Comparison of ENCODE assay signal across 19 mouse cellular contexts in genomic region chr4:150229747-150230390, GRCm38 (mm10). TPM values are rescaled to one million over a fixed set of nuclear protein-coding genes. Genes with fewer than 3 reads are reported as not detected.
DNase-seq lines count a peak whose midpoint lies in the region; ATAC-seq and TF ChIP-seq lines count a peak whose summit lies in the region.
"Had no signal": no experiment of that assay in that cellular context is flagged by ENCODE, and none has a peak within 500 bp of the region (broad histone marks: within the 10 kb centered on the region; RNA-seq: fewer than 3 reads in every experiment).

No protein-coding gene starts in this region.

- peak overlapping the region; percentile 24 for H3K27ac ChIP-seq in heart, embryonic 15.5 days
- peak overlapping the region; percentile 55; the same call in 1 of the 2 replicates for H3K27ac ChIP-seq in kidney, postnatal 0 days
- H3K27ac ChIP-seq in ES-Bruce4 (ENCODE audit: insufficient read depth, low read length) = peak overlapping the region; percentile 59
- 0 out of 2 replicates have a peak overlapping the region, but pooled peaks have one; percentile 41 for H3K27ac ChIP-seq in embryonic facial prominence, embryonic 12.5 days
- H3K27ac ChIP-seq: embryonic facial prominence, embryonic 13.5 days had no signal

- no peak for ATAC-seq in heart, embryonic 15.5 days (replicated peaks; ENCODE audit: insufficient number of reproducible peaks, insufficient read depth, low FRiP score, low read depth)
- ATAC-seq in kidney, postnatal 0 days (replicated peaks; ENCODE audit: low FRiP score, low read depth) = no peak
- no peak for ATAC-seq in embryonic facial prominence, embryonic 12.5 days (ENCODE audit: insufficient number of reproducible peaks, insufficient read depth, low FRiP score, low TSS enrichment)

- H3K9ac ChIP-seq in heart, embryonic 15.5 days = no peak overlapping the region
- H3K9ac ChIP-seq in kidney, postnatal 0 days (ENCODE audit: low read depth, low read length) = no peak overlapping the region
- H3K9ac ChIP-seq in ES-Bruce4 (ENCODE audit: low read depth, poor library complexity, severe bottlenecking) = no peak overlapping the region
- H3K9ac ChIP-seq in embryonic facial prominence, embryonic 12.5 days = no peak overlapping the region
- H3K9ac ChIP-seq: embryonic facial prominence, embryonic 13.5 days had no signal

- no peaks in the 10 kb centered on the region for H3K36me3 ChIP-seq in heart, embryonic 15.5 days
- H3K36me3 ChIP-seq in kidney, postnatal 0 days (ENCODE audit: insufficient read depth, low read length) = no peaks in the 10 kb centered on the region
- no peaks in the 10 kb centered on the region for H3K36me3 ChIP-seq in ES-Bruce4 (ENCODE audit: control insufficient read depth, insufficient read depth, low read length, poor library complexity, severe bottlenecking)
- H3K36me3 ChIP-seq in embryonic facial prominence, embryonic 12.5 days = no peaks in the 10 kb centered on the region
- H3K36me3 ChIP-seq: embryonic facial prominence, embryonic 13.5 days; limb, embryonic 13.5 days had no signal

- H3K27me3 ChIP-seq in heart, embryonic 15.5 days = no peaks in the 10 kb centered on the region
- no peaks in the 10 kb centered on the region for H3K27me3 ChIP-seq in kidney, postnatal 0 days (ENCODE audit: insufficient read depth, low read length)
- H3K27me3 ChIP-seq in ES-Bruce4 (ENCODE audit: control insufficient read depth, insufficient read depth, low read length, poor library complexity, severe bottlenecking) = no peaks in the 10 kb centered on the region
- H3K27me3 ChIP-seq in embryonic facial prominence, embryonic 12.5 days = no peaks in the 10 kb centered on the region
- H3K27me3 ChIP-seq: embryonic facial prominence, embryonic 13.5 days; limb, embryonic 13.5 days had no signal

- DNase-seq in heart, postnatal 36 days = no peak
- no peak for DNase-seq in kidney, postnatal 0 days (ENCODE audit: low spot score)
- no peak for DNase-seq in kidney, adult 9 months
- DNase-seq in urinary bladder, postnatal 10 days (ENCODE audit: low spot score) = no peak
- DNase-seq: adrenal gland, adult 8-10 months; cerebellum, adult 18-20 months; lung, adult 2 months; thymus, adult 18-20 months had no signal

- TF ChIP-seq EP300 in ES-Bruce4 (IDR thresholded peaks at IDR 0.05; ENCODE audit: insufficient read depth, low read depth, low read length) = peak; percentile 69

- intact Hi-C loops in heart, postnatal 36 days (cut with DNase I) = no loop called here

- no peak overlapping the region for H3K4me2 ChIP-seq in heart, embryonic 15.5 days
- H3K4me2 ChIP-seq in kidney, postnatal 0 days (ENCODE audit: low read length) = no peak overlapping the region
- H3K4me2 ChIP-seq in embryonic facial prominence, embryonic 12.5 days (replicated peaks) = no peak overlapping the region
- H3K4me2 ChIP-seq: embryonic facial prominence, embryonic 13.5 days; limb, embryonic 13.5 days had no signal

- WGBS in heart, embryonic 15.5 days = 47% methylated on average over 7 of the region's 15 CpGs
- WGBS in kidney, postnatal 0 days = 22% methylated on average over 13 of the region's 15 CpGs
- 39% methylated on average over 6 of the region's 15 CpGs for WGBS in embryonic facial prominence, embryonic 12.5 days

- no peak overlapping the region for H3K4me3 ChIP-seq in heart, embryonic 15.5 days
- no peak overlapping the region for H3K4me3 ChIP-seq in kidney, postnatal 0 days (replicated peaks; ENCODE audit: low read depth, low read length)
- H3K4me3 ChIP-seq in ES-Bruce4 (ENCODE audit: low read depth, low read length) = no peak overlapping the region
- no peak overlapping the region for H3K4me3 ChIP-seq in embryonic facial prominence, embryonic 12.5 days
- H3K4me3 ChIP-seq: embryonic facial prominence, embryonic 13.5 days; limb, embryonic 13.5 days had no signal

- no peak for TF ChIP-seq CTCF in kidney, postnatal 0 days (IDR thresholded peaks at IDR 0.05; ENCODE audit: low read depth)
- no peak for TF ChIP-seq CTCF in ES-Bruce4 (IDR thresholded peaks at IDR 0.05; ENCODE audit: low read depth, low read length)

- H3K9me3 ChIP-seq in heart, embryonic 15.5 days (replicated peaks) = no peaks in the 10 kb centered on the region
- no peaks in the 10 kb centered on the region for H3K9me3 ChIP-seq in kidney, postnatal 0 days (replicated peaks; ENCODE audit: low read length)
- no peaks in the 10 kb centered on the region for H3K9me3 ChIP-seq in ES-Bruce4 (replicated peaks; ENCODE audit: control insufficient read depth, insufficient read depth, low read length, poor library complexity, severe bottlenecking)
- no peaks in the 10 kb centered on the region for H3K9me3 ChIP-seq in embryonic facial prominence, embryonic 12.5 days
- H3K9me3 ChIP-seq: embryonic facial prominence, embryonic 13.5 days; limb, embryonic 13.5 days had no signal

- no peak for TF ChIP-seq POLR2A in ES-Bruce4 (IDR thresholded peaks at IDR 0.05; ENCODE audit: insufficient read depth, low read length)

- peaks cover 50% of the 10 kb centered on the region for H3K4me1 ChIP-seq in heart, embryonic 15.5 days (replicated peaks)
- 0 out of 2 replicates have a peak, but pooled peaks cover 9% of the 10 kb centered on the region for H3K4me1 ChIP-seq in kidney, postnatal 0 days (replicated peaks; ENCODE audit: insufficient read depth, low read length)
- peaks cover 14% of the 10 kb centered on the region for H3K4me1 ChIP-seq in ES-Bruce4 (ENCODE audit: control insufficient read depth, insufficient read depth, low read length)
- H3K4me1 ChIP-seq in embryonic facial prominence, embryonic 12.5 days = peaks cover 27% of the 10 kb centered on the region

RNA-seq across cellular contexts. Expression of gene Eno1, which starts 6.7 kb away (rescaled TPM):
- polyA plus RNA-seq in heart, embryonic 15.5 days (2015; fragmentation: Nextera tagmentation; extraction: Ambion mirVana) = 1,686 and 1,690 TPM in 2 replicates
- total RNA-seq in heart, postnatal 36 days (2021) = 100 to 1,000 TPM; 106 to 108 TPM
- 1,062 and 1,157 TPM in 2 replicates for polyA plus RNA-seq in kidney, postnatal 0 days (2015; fragmentation: Nextera tagmentation; extraction: Ambion mirVana)
- 1,323 and 1,403 TPM in 2 replicates for polyA plus RNA-seq in ES-Bruce4 (2011; ENCODE audit: insufficient read depth, insufficient read length, low read depth, missing spikeins)
- polyA plus RNA-seq in embryonic facial prominence, embryonic 12.5 days (2016; fragmentation: Nextera tagmentation; extraction: Ambion mirVana) = 1,519 and 1,577 TPM in 2 replicates

RNA-seq across cellular contexts. Expression of gene Car6, which starts 28.7 kb away (rescaled TPM):
- not detected in 2 replicates for polyA plus RNA-seq in heart, embryonic 15.5 days (2015; fragmentation: Nextera tagmentation; extraction: Ambion mirVana)
- total RNA-seq in heart, postnatal 36 days (2021) = not detected
- not detected in 2 replicates for polyA plus RNA-seq in kidney, postnatal 0 days (2015; fragmentation: Nextera tagmentation; extraction: Ambion mirVana)
- not detected in 2 replicates for polyA plus RNA-seq in ES-Bruce4 (2011; ENCODE audit: insufficient read depth, insufficient read length, low read depth, missing spikeins)
- polyA plus RNA-seq in embryonic facial prominence, embryonic 12.5 days (2016; fragmentation: Nextera tagmentation; extraction: Ambion mirVana) = 0.23 and 0.29 TPM in 2 replicates
- total RNA-seq: layer of hippocampus, postnatal 14 days; MEL; monocyte, adult 5-6 weeks; neutrophil, adult 5-6 weeks had no signal
- polyA plus RNA-seq: embryonic facial prominence, embryonic 13.5 days; forebrain, embryonic 11.5 days; small intestine, adult 2 months had no signal

RNA-seq across cellular contexts. Expression of gene Rere, which starts 51.6 kb away (rescaled TPM):
- polyA plus RNA-seq in heart, embryonic 15.5 days (2015; fragmentation: Nextera tagmentation; extraction: Ambion mirVana) = 17.6 and 26.1 TPM in 2 replicates
- 10 to 100 TPM; 51.5 to 52.0 TPM for total RNA-seq in heart, postnatal 36 days (2021)
- polyA plus RNA-seq in kidney, postnatal 0 days (2015; fragmentation: Nextera tagmentation; extraction: Ambion mirVana) = 29.1 and 29.8 TPM in 2 replicates
- polyA plus RNA-seq in ES-Bruce4 (2011; ENCODE audit: insufficient read depth, insufficient read length, low read depth, missing spikeins) = 77.3 and 93.6 TPM in 2 replicates
- 37.7 and 40.7 TPM in 2 replicates for polyA plus RNA-seq in embryonic facial prominence, embryonic 12.5 days (2016; fragmentation: Nextera tagmentation; extraction: Ambion mirVana)
